Mouse (Mus musculus) heart, adult 11 months (tissue): Measurements from ENCODE around the gene Frem2.

Experiments
- DNase-seq: peaks from one replicate; pipeline ENCODE4 v3.0.0; 2022

Gene Frem2

DNA sequence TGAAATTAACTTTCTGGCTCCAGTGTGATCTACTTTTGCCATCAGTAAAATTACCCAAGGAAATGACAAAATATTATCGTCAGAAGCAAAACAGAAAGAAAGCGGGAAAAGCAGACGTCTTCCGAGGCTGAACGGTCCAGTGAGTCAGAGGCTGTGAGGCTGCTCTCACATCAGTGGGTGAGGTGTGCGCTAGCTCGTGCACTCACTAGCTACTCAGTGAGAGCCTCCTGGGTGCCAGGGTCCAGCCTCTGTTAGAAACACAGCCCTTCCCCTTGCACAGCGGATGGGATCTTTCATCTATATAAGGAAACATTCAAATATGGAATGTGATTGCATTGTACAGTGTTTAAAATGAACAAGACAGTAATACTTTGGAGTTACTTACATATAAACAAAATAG, 36.8 kb downstream of the Frem2 start:
- DNase-seq = no peak

DNA sequence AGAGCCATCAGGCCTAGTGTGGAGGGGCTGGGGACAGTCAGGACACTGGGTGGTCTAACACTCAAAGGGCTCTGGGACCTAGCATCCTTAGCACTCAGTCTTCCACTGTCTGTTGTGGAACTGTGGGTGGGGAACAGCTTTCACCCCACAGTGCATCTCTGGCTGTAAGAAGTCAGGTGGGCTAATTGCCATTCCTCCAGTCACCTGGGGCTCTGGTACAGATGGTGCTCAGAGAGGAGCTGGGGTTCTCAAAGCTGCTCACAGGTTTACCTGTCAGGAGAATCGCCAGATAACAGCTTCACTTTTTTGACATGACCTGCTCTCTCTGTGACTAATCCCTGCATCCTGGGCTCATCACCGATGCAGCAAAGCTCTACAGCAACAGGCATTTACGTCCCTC, 46.0 kb downstream of the Frem2 start:
- DNase-seq = no peak

DNA sequence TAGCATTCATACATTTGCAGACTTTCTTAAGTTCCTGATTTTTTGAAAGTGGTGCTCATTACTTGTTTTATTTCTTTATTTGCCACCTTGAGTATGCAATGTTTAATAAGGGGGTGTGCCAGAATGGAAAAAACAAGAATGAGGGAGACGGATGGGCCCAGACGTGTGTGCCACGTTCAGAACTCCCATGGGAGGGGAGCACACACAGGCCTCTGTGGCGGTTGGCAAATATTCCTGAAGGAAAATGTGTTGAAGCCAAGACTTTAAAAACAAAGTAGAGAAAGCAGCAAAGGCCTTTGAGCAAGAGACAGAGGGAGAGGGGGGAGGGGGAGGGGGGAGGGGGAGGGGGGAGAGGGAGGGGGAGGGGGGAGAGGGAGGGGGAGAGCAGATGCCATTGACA, 47.3 kb downstream of the Frem2 start:
- peak; percentile 45 for DNase-seq

DNA sequence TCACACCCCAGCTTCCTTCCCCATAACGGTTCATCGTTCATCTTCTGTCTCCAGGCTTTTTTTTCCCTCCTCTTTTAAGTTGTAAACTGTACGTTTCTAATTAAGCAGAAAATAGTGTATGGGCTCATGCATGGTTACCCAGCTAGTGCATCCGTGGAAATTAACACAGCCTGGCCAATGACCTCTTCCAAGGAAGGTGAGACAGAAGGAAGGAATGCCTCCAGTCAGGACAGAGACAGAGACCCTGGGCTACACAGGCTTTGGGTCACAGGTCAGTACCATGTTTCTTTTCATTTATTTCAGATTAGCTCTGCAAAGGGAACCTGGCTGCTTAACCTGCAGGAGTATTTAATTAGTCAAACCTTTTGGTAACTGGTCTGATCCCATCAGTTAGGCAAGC, 57.0 kb downstream of the Frem2 start:
- peak; percentile 64 for DNase-seq

DNA sequence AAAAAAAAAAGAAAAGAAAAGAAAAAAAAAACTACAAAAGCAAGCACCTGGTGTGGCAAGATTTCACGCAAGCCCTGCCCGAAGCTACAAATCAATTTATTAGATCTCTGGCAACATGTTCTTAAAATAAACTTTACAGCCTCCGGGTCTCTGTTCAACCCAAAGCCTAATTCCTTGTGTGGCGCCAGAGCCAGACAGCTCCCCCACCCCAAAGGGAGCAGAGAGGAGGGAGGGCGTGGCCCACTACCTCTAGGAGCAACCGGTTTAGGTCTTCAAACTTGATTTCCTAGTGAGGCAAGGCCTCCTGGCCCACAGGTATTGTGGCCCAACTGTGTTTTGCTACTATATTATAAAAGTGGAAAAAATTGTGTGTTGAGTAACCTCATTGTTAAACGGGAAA, 57.8 kb downstream of the Frem2 start:
- peak; percentile 29 for DNase-seq

DNA sequence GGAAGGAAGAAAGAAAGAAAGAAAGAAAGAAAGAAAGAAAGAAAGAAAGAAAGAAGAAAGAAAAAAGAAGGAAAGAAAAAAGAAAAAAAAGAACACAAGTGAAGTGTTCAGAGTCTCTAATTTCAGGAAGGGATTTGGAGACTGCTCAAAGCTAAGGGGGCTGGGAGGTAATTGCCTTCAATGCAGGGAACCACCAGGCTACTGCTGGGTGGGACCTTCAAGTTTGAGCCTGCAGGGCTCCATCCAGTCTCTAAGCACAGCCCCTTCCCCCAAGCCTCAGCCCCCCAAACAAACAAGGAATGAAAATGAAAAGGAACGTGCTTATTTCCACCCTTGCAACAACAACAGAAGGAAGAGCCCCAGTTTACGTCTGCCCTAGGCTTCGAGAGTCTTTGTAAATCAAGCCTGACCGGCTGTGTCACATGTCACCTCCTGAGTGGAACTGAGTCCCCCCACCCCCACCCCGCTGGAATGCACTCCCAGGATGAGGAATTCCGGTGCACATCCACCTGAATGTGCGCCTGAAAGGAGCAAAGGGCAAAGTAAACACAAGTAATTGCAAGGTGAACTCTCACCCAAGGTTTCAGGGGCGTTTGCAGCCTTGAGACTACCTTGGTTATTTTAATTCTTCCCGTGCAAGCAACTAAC, 58.9 kb downstream of the Frem2 start:
- peak; percentile 18 for DNase-seq

DNA sequence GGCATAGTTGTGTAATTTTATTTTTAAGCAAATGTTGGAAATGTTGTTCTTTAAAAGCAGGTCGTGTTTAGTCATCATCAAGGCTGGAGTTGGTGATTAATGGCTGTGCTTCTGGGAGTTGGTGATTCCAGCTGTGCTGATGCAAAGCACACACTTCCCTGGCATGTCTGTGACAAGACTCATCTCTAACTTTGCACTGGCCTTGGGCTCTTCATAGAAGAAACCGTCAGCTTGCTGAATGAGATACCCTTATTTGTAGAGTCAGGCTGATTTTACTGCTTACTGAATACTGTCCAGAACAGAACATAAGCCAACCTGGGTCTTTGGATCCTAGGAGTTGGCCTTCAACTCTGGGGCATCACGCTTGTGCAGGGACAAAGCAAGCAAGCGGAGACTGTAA, 62.7 kb downstream of the Frem2 start:
- peak; percentile 39 for DNase-seq

DNA sequence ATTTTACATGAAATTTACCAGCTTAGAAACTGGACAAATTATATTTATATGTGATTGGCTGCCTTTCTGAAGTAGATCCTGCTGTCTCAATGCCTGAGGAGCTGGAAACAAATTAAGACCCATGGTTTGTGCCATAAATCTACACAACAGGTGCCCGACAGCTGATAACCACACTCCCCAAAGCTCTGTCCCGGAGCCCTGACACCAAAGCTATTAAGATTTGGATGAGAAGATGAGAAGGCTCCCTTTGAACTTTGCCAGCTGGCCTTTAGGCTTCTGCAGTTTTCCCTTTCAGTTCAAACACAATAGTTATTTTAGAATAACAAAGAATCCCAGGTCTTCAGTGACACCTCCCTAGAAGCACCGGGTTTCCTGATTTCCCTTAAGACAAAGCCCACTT, 63.4 kb downstream of the Frem2 start:
- peak; percentile 12 for DNase-seq

DNA sequence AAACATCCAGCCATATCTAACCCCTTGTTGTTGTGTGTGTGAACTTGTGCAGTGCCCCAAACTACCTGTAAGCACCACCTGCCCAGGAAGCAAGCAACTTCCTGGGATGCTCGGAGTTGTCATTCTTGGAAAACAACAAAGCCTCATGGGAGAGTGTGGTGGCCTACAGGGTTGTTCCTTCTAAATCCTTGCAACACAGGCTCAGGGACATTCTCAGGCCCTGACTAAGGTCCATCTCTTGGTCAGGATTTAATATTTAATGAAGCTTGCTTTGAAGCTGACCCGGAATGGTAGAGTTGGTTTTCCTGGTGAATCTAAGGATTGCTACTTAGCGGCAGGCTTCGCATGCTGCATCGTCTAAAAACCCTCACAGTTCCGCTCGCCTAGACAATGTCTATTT, 65.1 kb downstream of the Frem2 start:
- DNase-seq = peak; percentile 61

DNA sequence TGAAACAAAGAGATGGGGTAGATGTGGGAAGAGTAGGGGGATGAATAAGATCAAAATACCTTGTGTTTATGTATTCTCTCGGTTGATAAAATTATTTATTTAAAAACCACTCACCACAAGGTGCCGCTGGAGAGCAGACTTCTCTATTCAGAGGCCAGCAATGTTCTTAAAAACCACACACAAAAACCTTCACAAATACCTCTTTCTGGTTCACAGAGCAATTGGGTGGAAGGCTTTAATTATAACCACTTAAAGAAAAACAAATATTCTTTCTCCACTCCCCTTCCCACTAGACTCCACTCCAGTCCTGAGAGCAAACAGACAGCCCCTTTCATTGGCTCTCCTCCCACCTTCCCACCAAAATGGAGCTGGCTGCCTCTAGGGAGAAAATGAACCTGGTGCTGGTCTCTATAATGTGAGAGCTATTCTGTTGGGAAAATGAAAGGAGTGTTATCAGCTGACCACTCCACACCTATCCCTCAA, 67.0 kb downstream of the Frem2 start:
- peak; percentile 60 for DNase-seq

DNA sequence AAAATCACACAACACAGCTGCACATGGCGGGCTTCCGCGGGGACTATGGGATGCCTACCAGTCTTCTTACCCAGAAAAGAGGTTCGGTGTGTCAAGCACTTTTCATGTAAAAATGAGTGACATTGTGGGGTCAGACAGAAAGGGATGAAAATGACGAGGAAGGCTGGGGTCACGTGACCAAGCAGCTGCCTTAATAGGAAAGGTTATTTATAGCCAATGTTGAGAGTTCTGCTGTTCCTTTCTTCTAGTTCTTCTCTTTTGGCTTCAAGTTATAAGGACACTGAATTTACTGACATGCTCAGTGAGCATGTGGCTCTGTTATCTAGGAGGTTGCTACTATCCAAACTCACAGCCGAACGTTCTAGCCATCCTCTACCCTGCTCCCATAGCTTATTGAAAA, 73.9 kb downstream of the Frem2 start:
- DNase-seq = peak; percentile 61

DNA sequence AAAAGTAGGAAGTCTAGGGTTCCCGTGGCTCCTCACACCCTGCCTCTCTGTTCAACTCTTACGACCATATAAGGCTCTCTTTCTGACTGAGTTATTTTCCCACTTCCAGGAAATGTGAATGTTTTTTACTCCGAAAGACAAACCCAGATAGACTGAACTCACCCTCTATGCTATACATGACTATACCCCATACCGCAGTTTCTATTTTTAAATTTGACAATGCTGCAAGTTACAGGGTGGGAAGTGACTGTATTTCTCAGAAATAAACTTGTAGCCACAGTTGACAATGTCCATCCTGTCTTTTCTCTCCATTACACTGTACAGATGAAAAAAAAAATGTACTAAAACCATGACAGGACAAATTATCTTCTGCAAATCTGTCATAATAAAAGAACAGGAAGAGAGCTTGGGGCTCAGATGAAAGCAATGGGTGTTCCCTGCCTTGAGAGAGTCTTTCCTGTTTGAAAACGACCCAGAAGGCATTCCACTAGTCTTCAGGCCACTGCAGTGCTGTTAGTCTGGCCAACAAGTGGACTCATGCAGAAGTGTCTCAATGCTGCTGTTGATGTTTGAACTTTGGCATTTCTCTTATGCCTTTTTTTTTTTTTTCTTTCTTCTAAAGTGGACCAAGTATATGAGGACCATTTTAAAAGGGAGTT, 76.4 kb downstream of the Frem2 start:
- DNase-seq = no peak

DNA sequence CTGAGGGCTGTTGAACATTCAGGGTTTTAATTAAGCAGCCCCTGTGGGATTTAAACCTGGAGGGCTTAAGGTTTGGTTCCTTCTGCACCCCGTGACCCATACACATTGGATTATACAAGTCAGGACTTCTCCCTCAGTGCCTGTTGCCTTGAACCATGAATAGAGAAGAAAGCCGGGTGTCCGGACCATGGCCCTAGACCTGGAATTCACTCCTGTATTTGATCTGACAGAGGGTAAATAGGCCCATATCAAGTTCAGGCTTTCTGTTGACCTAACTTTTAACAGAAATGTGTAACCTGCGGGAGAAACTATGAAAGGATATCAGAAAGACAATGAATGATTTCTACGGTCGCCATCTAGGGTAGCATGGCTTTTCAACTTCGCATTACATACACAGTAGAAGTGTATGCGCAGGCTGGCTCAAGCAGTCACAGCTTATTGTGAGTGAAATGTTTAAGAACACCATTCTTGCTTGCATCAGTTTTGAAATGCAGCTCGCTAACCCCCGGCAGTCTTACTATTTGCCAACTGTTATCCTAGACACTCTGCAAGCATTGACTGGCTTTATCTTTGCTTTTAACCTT, 77.9 kb downstream of the Frem2 start:
- peak; percentile 30 for DNase-seq

DNA sequence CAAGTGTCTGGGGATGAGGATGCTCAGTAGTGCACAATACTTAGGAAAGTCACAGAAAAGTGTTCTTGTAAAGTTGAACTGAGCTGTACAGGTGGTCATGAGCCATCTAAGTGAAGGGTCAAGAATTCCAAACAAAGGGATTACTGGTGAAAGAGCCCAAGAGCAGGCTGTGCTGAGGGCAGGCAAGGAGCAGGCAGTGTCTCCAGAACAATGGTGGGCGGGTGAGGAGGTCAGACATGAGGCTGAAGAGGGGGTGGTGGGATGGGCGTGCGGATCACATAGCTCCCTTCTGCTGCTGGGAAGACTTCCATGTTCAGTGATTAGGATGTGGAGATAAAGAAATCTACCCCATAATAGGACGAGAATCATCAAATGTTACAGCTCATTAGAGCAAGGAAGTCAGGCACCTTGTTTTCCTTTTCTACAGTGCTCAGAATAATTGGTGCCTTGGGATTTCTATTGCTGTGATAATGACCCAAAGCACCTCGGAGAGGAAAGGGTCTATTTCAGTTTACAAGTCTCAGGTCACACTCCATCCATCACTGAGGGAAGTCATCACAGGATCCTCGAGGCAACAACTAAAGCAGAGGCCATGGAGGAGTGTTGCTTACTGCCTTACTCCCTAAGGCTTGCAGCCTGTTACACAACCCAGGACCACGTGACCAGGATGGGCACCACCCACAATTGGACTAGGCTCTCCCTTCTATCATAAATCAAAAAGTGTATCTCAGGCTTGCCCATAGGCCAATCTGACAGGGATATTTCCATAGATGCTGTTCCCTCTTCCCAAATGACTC, 80.6 kb downstream of the Frem2 start:
- DNase-seq = peak; percentile 70

DNA sequence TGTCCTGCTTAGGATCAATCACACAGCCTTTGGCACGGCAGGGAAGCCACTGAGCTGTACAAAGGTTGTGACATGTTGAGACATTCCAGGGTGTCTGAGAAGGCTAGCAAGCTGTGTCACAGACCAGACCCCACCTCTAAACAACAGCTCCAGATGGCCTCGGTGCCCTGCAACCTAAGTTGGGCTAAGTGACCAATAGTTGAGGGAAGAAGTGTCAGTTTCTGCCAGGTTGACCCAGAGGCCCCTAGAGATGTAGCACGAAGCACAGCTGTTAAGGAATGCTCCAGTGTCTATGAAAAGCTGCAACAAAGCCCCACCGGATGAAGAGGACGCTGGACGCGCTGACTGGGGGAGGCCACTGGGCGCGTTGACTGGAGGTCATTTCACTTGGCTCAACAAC, 83.0 kb downstream of the Frem2 start:
- DNase-seq = peak; percentile 73

DNA sequence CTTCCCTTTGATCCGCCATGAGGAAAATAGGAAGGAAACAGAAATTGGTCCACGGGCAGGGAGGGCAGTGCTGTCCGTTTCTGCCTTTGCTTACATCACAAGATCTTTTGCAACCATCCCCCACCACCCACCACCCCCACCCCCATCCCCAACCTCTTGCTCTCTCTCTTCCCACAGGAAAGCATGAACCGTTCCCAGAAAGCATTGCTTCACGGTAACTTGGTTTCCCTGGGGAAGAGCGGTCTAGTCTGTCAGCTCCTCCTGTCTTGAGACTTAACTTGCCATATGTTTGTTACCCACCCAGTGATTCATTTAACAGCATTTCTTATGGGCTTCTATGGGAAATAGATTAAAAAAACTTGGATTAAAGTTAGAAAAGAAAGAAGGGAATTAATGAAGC, 85.5 kb downstream of the Frem2 start:
- DNase-seq = peak; percentile 27

DNA sequence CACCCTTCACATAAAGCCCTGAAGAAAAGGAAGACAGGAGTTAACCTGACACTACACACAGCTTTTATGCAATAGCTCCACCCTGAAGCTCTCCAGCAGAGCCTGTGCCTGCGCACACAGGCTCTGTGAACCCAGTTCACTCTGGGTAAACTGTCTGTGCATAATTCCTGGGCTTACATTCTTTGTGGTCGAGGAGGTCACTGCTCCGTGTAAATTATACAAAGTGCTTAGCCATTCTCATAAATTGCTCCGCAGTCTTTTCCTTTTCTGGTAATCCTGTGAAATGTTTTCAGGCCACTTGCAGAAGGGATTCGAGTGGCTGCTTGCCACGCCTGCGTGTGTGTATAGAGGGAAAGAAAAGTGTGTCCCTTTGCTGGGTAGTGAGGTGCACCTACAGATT, 92.6 kb downstream of the Frem2 start:
- DNase-seq = no peak

DNA sequence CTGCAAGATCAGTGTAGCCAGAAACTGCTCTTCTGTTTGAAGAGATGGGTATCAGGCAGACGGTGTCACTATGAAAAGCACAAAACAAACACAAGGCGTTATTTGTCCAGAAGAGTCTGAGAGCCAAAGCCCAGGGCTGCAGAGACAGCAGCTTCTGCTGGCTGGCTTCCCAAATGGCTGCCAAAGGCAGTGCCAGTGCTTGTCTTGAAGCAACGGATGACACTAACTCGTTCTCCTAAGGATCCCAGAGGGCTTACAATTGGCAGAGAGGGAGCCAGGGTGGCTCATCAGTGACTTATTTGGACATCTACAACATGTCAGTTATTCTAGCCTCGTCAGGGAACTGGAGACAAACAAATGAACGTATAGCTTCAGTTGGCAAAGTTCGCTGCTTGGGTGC, 93.4 kb downstream of the Frem2 start:
- peak; percentile 65 for DNase-seq

DNA sequence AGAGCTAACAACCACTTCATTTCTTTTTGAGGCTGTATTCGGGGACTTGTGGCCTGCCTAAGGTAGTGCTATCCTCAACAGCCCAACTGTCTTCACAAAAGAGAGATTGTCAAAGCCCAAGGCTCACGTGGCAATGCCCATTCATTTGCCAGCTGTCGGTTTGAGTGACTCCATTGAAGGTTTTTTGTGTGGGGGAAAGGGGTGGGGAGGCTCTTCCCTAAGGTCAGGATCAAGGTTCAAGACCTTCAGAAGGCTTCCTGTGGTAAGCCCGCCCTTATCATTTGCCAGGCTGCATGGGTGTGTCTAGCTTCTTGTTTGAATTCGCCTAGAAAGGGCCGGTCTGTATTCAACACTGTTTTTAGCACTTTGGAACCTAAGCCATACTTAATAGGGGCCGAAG, 95.3 kb downstream of the Frem2 start:
- DNase-seq = peak; percentile 65

DNA sequence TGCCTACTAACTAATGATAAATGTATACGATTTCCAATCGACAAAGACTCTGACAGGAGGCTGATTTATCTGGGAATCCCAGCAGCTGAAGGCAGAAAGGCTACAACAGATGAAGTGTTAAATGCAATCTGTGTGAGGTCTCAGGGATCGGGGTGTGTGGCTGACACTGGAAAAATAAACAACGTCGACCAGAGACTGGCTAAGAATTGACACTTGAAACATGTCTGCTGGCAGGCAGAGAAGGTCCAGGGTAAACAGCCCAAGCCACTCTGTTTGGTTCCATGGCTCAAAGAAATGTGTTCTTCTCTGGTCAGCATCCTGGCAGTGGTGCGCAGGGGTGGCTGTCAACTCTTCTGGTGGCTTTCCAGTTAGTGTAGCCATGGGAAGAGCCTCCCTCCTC, 98.1 kb downstream of the Frem2 start:
- DNase-seq = peak; percentile 68

DNA sequence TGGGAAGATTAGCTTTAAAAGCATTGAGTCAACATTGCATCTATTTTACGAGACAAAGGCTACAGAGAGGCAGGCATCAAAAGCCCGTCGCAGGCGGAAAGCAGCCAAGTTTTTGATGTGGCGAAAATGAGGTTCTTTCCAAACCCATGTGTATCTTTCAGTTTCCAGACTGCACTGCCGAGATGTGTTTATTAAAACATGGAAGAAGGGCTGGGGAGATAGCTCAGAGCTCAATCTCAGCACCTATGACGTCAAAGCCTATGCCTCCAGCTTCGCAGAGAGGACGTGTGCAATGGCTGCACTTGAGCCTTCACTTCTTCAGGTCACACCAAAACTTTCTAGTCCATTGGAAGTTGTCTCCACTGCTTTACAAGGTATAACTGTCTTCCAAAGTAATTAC, 98.9 kb downstream of the Frem2 start:
- peak; percentile 7 for DNase-seq

DNA sequence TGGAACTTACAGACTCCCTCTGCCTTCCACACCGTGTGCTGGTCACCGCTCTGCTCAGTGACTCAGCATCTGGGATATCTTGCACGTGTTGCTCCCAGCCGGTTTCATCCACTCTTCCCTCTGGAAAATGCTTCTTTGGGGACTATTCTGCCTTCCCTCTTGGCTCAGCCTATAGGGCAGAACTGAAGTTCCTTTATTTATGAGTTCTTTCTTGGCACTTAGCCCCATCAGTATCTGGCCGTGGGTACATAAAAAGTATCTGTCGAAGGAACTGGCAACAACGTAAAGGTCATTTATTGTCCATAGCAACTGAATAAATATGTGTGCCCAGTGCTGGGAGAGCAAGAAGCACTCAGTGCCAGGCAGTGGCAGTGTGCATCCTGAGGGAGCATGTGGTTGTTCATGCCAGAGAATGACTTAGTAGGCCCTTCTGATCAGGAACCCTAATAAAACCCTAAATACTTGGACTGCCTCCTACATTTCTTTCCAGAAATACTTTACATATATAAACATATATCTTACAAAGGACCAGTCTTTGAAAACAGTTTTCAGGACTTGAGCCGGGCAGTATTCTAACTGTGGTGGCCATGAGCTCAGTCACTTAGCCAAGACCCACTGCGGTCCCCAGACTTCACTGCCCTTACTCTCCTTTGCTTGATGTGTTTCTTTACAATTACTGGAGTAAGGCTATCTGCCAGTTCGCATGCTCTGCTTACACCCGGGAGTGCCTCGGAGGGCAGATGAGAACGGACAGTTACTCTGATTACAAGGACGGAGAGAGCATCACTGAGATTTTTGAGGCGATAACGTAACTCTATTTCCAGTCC, 99.6 kb downstream of the Frem2 start:
- DNase-seq = peak; percentile 58
